Mouse (Mus musculus) cerebral cortex, adult 2 months (tissue): ENCODE measurements around the gene Prrx2.

ENCODE experiments used
- WGBS: fragments of 180-500 bp; shearing (Covaris S2); methylation state at CpG from one replicate; pipeline ENCODE4 v1.1.7; 2018; 5-methylcytosine and 5-hydroxymethylcytosine counted together

Gene Prrx2

DNA sequence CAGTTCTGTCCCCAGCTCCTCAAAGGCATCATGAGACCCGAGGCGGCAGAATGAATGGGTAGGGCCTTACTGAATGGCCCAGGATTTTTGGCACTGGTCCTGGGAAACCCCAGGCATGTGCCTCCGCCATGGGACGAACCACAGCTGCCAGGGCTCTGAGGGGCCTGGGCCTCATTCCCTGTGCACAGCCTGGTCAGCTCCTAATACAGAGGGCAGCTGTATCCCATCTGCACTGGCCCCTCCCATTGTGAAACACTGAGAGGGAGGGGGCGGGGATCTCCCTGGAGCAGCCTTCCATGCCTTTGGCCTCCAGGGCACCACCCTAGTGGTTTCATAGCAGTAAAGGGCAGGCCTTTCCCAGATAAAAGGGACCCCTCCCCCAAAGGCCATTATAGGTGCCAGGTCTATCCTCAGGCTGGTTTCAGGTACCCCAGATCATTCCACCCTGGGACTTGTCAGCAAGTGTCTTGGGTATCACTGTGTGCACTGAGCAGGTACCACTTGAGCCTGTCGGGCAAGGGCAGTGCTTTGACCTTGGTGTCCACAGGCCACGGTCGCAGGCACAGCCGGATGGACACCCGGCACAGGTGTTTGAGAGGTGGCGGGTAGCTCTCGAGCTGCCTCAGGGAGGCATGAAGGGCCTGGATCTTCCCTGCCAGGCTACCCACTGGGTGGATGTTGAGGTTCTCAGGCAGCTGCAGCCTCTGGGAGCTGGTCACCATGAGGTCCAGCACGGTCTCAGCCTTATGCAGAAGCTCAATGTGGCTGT is 11.2 kb upstream of the Prrx2 start:
- 59% methylated on average over 13 of the region's 13 CpGs for WGBS

DNA sequence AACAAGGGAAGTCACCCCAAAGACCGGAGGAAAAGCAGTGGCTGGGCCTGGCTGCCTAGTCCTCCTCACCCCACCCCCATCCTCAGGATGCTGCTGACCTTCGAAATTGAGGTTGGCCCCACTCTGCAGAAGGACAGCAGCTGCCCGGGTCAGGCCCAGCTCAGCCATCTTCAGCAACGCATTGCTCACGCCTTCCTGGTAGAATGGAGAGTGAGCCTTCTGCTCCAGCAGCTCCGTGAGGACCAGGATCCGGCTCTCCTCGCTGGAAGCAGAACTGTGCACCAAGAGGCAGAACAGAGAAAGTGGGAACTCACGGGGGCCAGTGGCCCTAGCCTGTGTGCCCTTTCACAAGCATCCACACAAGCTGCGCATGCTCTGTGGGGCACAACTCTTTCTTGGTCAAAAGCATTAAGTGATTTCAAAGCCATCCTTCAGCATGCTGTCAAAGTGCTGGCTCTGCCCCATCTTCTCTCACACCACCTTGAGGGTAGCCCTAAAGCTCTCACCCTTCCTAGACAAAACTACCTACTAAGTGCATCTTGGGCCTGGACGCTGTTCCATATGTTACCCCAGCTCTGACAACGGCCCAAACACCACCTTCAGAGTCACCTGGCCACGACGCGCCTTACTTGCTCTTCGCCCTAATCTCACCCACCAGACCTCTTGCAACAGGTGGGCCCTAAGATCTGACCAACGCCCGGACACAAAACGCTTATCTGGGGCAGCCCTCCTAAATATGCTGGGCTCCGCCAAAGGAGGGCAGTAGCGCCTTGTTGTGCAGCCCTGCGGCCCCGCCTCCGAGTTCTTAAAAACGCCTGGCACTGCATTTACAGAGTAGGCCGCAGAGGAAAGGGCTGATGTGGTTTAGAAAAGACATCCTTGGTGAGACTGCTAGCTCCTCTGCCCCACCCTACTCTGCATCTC is 7.7 kb upstream of the Prrx2 start:
- 23% methylated on average over 26 of the region's 26 CpGs for WGBS

DNA sequence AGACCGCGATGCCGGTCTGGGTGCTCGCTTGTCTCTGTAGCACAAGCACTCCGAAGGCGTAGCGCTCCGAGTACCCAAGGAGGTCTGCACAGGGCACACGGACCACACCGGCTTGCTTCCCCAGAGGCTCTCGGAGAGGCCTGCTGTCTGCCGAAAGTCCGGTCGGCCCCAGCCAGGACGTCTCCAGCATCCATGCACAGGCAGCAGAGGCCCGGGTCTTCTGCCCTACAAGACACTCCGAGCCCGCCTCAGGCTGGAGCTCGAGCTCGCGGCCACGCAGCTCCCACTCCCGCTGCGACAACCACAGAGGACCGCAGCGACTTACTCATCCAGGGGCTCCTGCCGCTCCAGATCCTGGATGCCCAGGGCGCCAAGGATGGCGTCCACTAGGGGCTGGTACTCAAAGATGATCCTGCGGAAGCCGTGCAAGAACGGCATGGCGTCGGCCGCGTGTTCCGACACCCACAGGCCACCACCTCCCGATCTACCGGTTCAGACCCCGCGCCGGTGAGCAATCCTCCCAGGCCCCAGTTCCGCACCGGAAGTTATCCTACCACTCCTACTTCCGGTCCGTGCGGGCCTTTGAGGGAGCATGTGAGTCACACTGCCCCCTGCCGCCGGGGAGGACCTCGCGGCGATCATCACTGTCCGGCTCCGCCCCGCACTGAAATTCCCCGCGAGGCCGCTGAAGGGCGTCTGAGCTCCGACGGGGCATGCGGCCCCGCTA is 6.9 kb upstream of the Prrx2 start:
- WGBS, result under 1% methylated on average over 63 of the region's 63 CpGs

DNA sequence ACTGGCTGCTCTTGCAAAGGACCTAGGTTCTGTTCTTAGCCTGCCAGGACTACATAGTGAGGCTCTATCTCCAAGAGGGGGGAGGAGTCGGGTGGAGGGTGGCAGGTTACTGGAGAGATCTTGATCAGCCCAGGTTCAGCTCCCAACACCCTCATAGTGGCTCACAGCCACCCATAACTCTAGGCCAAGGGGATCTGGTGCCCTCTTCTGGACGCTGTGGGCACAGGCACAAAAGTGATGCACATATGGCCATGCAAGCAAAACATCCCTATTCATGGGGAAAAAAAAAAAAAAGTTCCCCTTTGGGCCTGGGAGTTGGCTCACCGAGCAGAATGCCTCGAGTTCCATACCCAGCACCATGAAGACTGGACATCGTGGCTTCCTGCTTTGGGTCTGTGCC is 5.5 kb upstream of the Prrx2 start:
- 38% methylated on average over 5 of the region's 5 CpGs for WGBS

DNA sequence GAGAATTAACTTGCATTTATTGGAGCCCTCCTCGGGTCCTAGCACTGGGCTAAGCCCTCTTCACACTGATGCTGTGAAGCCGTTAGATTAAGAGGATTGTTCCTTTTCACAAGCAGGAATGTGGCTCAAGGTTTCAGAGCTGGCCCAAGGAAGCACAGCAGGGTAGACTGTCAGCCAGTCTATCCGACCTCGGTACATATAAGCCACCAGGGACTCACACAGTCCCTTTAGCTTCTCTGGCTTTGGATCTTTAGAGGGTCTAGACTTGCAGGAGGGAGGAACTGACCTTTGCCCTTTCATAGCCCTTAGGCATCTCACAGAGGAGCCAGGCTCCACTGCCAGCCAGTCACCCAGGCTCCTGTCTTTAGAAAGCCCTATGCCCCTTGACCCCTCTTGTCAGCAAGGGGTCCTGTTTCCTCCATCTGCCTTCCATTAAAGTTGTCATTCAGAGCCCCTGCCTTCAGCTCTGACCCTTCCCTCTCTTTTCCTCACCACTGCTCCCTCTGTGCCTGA is 4.4 kb upstream of the Prrx2 start, which contains the start of gene Asb6:
Gene Asb6, minus strand, starts transcription at position 51 of the 513 bp plus-strand sequence.
- WGBS, result 50% methylated on average over 4 of the region's 4 CpGs

DNA sequence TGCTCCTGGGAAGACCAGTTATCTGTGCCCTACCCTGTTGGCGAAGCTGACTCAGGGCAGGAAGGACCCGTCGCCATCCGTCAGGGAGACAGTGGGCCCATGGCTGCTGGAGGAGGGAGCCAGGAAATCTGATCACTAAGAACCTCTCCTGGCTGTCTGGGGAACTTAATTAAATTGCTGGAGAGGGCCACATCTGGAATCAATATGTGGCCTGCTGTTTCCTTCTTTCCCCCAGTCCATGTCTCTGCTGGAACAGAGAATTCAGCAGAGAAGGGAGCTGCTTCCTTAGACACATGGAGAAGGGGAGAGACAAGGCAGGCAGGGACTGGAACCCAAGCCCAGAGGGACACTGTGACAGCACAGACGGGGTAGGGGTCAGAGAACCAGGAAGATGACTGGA is 1.1 kb upstream of the Prrx2 start:
- 83% methylated on average over 5 of the region's 5 CpGs for WGBS

DNA sequence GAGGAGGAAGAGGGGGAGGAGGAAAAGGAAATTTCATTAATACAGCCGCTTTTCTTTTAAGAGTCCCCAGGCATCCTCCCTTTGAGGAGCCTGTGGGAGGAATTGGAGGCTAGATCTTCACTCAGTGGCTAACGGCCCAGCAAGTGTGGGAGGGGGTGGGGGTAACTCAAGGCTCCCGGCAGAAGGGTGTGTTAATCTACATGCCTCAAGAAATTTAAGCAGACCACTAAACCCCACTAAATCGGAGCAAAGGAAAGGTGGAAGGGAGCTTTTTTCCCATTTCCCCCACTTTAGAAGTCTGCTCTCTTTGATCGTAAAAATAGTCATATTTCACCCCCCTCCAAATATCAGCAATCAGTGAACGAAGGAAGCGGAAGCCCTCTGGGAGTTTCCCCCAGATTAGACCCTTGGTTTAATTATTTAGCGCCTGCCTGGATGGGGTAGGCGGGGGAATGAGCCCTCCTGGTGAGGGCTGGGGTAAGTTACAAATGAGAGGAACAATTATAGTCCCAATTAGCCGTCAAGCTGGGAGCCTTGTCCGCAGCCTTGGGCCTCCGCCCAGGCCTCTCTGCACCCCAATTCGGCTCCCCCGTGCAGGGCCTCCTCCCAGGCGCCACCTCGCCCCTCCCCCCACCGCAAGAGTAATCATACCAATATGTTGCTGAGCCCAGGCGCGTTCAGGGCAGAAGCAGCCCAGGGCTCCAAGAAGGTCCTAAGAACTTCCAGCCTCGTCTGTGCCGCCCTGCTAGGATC is 1.6 kb downstream of the Prrx2 start:
- 21% methylated on average over 21 of the region's 21 CpGs for WGBS

DNA sequence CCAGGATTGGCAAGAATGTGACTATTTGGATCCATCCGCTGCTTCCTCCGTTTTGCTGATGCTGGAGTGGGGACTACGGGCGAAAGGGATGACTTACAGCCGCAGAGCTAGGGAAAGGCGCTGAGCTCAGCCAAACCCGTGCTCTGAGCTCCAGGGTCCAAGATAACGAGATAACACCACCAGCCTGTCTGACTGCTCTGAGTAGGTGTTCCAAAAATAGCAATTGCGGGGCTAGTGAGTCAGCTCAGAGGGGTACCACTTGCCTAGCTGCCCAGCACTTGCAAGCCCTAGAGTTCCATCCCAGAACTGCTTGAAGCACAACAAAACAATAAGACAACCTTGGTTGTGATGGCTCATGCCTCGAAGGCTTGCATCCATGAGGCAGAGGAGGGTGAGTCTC is 7.8 kb downstream of the Prrx2 start:
- WGBS, result 50% methylated on average over 10 of the region's 10 CpGs

DNA sequence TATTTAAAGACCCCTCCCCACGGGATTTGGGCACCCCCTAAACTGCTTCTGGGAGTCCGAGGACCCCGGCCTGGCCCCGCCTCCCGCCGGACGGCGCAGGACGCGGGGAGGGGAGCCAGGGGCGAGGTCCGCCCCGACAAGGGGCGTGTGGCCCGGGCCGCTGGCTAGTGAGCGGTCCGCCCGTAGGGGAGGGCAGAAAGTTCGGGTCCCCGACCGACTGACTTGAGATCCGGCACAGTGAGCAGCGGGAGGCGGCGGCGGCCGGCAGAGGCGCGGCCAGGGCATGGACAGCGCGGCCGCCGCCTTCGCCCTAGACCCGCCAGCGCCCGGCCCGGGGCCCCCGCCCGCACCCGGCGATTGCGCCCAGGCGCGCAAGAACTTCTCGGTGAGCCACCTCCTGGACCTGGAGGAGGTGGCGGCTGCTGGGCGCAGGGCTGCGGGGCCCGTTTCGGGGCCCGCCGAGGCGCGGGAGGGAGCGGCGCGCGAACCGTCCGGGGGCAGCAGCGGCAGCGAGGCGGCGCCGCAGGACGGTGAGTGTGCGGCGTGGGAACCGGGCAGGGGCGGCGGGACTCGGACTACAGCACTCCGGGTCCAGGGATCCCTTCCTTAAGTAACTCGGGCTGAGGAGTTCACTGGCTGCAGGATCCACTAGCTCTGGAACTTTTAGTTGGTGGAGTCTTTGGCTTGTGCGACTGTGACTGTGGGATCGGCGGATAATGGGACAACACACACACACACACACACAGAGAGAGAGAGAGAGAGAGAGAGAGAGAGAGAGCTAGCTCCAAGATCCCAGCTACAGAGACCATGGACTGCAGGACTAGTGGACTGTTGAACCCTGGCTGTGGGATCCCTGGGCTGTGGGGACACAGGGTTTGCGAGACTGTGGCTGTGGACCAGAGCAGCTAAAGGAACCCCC is 10.6 kb downstream of the Prrx2 start:
- 2% methylated on average over 80 of the region's 80 CpGs for WGBS

DNA sequence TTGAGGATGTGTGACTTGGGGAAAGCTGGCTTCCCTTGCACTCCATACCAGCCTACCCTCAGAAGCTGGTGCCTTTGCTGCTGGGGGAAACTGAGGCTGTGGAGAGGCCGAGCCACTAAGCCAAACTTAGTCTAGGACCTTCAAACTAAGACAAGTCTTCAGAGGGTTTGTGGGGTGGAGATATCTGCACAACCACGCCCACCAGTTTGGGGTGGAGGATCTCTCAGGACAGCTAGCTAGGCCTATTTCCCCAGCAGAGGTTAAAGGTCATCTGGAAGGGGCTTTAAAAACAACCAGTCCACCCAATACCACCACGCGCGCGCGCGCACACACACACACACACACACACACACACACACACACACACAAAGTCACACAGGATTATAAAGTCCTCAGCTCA is 11.5 kb downstream of the Prrx2 start:
- WGBS, result 93% methylated on average over 8 of the region's 8 CpGs

DNA sequence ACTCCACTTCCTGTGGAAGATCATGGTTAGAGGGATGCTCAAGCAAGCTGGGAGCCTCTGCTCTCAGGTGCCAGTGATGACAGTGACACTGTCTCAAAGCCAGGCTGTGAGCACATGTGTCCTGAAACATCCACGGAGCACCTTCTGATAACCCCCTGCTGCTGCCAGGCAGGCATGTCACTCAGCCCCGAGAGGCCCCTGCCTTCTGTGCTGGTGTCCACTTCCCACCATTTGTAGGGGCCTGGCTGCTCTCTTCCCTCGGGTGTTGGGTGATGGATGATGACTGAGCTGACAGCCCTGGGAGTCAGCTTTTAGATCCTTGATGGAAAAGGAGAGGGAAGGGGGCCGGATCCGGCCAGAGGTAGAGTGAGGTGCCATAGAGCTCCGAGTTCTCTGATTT is 12.0 kb downstream of the Prrx2 start:
- WGBS, result 74% methylated on average over 6 of the region's 6 CpGs

DNA sequence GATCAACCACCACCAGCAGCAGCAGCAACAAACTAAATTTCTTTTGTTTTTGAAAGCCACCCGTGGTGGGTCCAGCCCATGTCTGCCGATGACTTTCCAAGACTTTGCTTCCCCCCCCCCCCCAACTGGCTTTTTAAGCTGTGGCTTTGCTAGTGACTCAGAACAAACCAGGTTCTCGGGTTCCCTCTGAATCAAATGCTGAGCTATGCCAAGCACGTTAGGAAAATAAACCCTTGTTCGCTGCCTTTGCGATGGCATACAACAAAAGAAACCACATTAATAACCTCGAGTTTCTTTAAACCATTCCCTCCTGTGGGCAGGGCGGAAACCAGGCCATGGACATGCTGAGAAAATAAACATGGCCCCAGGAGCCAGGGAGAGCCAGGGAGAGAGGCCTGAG is 13.4 kb downstream of the Prrx2 start:
- 59% methylated on average over 8 of the region's 8 CpGs for WGBS

DNA sequence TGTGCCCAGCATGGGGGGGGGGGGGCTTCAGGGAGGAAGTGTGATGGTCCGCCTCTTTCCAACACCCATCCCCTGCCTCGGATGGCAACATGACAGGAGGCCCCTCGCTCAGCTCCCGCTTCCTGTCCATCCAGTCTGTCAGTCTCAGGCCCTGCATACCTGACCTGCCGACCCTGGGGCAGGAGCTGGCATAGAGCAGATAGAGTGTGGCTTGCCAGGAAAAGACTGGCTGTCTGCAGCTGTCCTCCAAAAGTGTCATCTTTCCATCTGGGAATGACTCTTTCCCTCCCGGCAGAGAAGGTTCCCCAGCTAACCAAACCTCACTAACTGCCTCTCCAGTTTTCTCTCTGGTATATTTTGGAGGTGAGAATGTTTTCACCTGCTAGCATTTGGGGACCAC is 15.8 kb downstream of the Prrx2 start:
- 68% methylated on average over 6 of the region's 6 CpGs for WGBS

DNA sequence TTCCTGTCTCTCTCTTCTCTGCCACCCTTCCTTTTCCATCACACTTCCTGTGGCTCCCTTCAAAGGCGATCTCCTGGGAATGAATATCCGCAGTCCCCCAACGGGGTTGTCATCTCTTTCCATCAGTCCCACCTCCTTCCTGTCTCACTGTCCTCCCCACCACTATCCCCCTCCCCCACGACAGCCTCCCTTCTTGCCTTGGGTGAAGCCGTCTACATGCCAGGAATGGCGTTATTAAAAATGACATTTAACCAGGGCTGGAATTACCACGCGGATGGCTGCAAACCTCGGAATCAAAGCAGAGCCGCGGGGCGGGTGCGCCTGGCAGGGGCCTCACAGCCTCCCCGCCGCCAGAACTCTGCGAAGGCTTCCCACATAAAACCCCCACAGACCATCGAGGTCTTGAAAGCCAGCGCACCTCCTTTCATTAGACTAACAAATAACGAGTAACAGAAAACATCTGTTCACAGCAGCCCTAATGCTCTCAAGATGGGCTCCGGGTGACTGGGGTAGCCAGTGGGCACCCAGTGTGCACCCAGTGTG is 18.1 kb downstream of the Prrx2 start:
- WGBS, result 48% methylated on average over 20 of the region's 20 CpGs

DNA sequence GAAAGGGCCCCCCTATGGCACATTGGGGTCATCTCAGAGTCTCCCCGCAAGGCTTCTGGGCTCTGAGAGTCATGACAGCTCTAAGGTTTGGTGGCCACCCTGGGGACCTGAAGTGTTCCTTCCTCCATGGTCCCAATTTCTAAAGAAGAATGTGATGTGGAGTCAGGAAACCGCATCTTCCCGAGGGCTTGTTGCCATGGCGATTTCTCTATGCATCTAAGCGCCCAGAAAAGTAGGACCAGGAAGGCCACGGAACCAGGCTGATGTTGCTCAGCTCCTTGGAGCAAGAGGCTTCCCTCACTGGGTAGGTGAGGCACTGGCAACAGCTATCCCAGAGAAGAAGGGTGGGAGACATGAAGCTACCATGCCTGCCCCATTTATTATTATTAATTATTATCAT is 22.3 kb downstream of the Prrx2 start:
- WGBS, result 46% methylated on average over 6 of the region's 6 CpGs

DNA sequence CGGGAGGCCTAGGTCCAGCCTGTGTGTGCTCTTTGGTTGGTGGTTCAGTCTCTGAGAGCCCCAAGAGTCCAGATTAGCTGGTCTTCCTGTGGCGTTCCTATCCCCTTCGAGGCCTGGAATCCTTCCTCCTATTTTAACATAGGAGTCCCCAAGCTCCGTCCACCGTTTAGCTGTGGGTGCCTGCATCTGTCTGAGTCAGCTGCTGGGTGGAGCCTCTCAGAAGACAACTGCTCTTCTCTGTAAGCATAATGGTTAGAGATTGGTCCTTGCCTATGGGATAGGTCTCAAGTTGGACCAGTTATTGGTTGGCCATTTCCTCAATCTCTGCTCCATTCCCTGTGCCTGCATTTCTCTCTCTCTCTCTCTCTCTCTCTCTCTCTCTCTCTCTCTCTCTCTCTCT is 25.0 kb downstream of the Prrx2 start:
- 78% methylated on average over 5 of the region's 5 CpGs for WGBS

DNA sequence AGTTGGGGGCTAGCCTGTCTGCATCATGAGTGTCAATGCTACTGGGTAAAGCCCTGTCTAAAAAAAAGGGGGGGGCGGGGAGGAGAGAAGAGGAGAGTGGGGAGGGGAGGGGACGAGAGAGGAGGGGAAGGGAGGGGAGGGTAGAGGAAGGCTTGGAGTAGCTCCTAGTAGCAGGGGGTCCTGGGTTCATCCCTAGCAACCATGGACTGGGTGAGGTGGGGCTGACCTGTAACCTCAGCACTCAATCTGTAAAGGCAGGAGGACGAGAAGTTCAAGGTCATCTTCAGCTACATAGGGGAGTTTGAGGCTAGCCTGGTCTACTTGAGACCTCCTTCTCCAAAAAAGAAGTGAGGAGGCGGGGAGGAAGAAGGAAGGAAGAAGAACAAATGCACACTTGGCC is 27.3 kb downstream of the Prrx2 start:
- 72% methylated on average over 4 of the region's 4 CpGs for WGBS

DNA sequence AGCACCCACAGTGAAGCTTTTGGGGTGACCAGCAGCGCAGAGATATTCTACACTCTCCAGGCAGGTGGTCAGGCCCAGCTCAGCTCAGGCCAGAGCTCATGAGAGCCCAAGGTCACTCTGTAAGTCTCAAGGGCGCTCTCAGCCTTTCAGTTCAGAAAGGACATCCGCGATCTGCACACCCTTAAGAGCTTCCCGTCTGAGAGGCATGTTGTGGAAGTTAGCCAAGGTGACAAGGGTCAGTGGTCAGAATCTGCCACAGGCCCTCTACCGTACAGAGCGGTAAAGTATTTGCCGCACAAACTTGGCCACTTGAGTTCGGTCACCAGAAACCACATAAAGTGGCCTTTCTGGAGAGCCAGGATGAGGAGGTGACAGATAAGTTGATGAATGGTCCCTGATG is 28.8 kb downstream of the Prrx2 start:
- 85% methylated on average over 9 of the region's 9 CpGs for WGBS

DNA sequence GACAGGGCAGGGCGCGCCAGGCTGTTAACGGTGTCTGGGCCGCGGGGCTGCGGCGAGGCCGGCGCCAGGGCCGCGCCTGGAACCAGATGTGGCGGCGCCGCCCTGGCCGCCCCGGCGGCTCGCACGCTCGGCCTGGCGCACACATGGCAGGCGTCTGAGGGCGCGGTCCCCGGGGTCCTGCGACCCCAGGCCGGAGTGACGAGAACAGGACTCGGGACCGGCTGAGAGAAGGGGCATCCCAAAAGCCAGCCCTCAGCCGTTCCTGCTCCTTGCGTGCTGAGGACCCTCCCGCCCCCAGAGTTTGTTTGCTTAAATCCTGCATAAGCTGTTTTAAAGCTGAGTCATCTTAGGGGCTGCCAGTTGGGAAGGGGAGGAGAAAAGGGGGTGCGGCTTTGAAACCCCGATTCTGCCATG is 30.2 kb downstream of the Prrx2 start:
- 13% methylated on average over 35 of the region's 35 CpGs for WGBS

DNA sequence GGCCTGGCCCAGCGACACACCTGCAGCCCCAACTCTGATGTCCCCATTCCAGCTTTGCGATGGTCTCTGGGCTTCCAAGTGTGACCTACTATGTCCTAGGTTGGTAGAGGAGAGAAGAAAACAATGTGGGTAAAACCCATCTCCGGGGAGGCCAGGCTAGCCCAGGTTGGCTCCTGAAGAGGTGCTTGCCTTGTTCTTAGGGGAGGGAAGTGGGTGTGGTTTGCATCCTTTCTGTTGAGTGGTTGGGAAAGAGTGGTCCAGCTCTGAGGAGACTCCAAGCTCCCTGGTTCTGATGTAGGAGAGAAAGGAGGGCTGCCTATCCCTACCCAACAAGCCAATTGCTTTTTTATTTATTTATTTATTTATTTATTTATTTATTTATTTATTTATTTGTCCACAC is 30.7 kb downstream of the Prrx2 start:
- WGBS, result 65% methylated on average over 3 of the region's 3 CpGs
